21 mouse cellular contexts compared by ENCODE assay signal in the genomic region with DNA sequence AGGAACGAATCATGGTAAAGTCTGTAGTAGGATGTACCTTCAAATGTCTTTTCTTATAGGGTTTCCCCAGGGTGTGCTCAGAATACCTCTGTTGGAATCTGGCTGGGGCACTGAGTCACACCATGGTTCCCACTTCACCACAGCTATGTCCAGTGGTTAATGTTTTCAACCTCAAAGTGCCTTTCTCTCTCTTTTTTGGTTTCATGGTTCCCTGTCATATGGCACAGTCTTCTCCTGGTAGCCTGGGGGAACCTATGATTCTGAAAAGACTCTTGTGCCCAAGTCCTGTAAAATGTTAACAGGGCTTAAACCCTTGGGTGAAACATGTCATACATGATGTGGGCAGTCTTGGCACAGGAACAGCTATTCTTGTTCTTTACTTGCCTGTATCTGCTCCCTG.
A peak's percentile ranks its signal among the peaks of the same experiment; 100 is the strongest.
DNase-seq lines count a peak whose midpoint lies in the region; ATAC-seq and TF ChIP-seq lines count a peak whose summit lies in the region.
"Had no signal": no experiment of that assay in that cellular context is flagged by ENCODE, and none has a peak within 500 bp of the region (broad histone marks: within the 10 kb centered on the region; RNA-seq: fewer than 3 reads in every experiment).

No protein-coding gene starts in this region.

- CTCF ChIA-PET in Patski (lab: Charles Lee) = no interaction called here

- POLR2A ChIA-PET in Patski (lab: Charles Lee) = no interaction called here

- peak; percentile 51 for ATAC-seq in Patski
- ATAC-seq: activated CD4-positive, CD25-positive, alpha-beta regulatory T cell, adult 4 months; CD4-positive, CD25-positive, alpha-beta regulatory T cell, adult 4 months had no signal

- TF ChIP-seq CTCF in Patski (IDR thresholded peaks at IDR 0.05) = no peak

- in situ Hi-C loops in Patski (cut with MboI; ENCODE audit: low pct_unique_long_range_greater_than_20kb) = no loop called here

- H3K27me3 ChIP-seq in Patski = no peaks in the 10 kb centered on the region
- H3K27me3 ChIP-seq: CH12.LX had no signal

- DNase-seq in heart, adult 11 months = peak; percentile 60
- DNase-seq in heart, adult 18-20 months = no peak
- DNase-seq in Muller cell, postnatal 12 days (ENCODE audit: inconsistent ontology term) = peak; percentile 36
- no peak for DNase-seq in Patski (ENCODE audit: low read depth, low spot score)
- DNase-seq in layer of hippocampus, adult 9-10 months (ENCODE audit: low spot score) = no peak
- no peak for DNase-seq in gastrocnemius, postnatal 4 days (ENCODE audit: low spot score in 2 of 2)
- DNase-seq: adrenal gland, adult 2 months; adrenal gland, adult 8-10 months; adrenal gland, postnatal 10 days; adrenal gland, postnatal 14 days; adrenal gland, postnatal 25 days; adrenal gland, postnatal 36 days; B cell, adult 2 months; cerebellum, adult 11 months; cerebellum, adult 11-12 months; cerebellum, adult 18-20 months; cerebellum, adult 2 months; cerebellum, adult 8-10 months had no signal

Comparison
In these comparisons a context has a peak if more than half of its experiments do, and no peak if none do; other contexts are left out.
1. DNase-seq: peak in heart, adult 11 months (single experiment) and Muller cell, postnatal 12 days (single experiment); none in heart, adult 18-20 months (0 of 2), Patski (single experiment), layer of hippocampus, adult 9-10 months (single experiment) and gastrocnemius, postnatal 4 days (0 of 2).